Mouse (Mus musculus): Measurements from ENCODE around the gene Phf14. TPM values are rescaled to one million over a fixed set of nuclear protein-coding genes. Genes with fewer than 3 reads are reported as not detected.
"Not testable (repeated sequence)": the region's sequence is repeated elsewhere in the genome, so short reads cannot be mapped to it uniquely, and the experiment has no call there.

The Phf14 gene
- 10 to 100 TPM; 33.1 to 48.5 (median 44.7) TPM for total RNA-seq (2022)

DNA sequence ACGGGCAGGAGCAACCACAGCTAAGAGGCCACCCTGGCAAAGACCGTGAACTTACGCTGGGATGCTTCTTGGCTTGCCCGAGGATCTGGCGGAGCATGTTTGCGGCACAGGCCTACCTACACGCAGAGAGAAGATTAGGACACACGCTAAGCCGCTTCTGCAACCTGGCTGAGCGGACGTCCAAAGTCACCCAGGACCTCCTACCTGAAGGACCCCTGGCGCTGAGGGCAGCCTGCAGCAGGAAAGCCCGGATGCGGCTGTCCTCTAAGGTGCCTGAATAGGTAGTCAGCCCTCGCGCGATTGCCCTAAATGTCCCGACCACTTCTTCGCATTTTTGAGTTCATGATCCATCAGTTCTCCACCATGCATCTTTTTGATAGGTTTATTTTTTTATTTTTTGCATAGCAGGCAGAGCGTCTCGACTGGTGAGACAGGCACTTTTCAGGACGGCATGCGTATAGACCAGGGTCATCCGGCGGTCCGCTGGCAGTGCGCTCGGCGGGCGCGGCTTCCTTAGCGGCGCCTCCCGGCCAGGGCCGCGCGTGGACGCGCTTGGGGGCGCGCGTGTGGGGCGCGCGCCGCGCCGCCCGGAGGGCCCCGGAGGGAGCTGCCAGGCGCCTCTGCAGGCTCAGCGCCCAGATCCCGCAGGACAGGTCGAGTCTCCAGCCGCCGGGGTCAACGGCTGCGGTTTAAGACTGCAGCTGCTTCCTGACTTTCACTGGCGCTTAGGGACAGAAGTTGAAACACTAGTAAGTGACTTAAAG lies at the start of gene Phf14, which contains the start of gene Ndufa4:
Gene Phf14, plus strand, starts transcription at position 541 of the 764 bp plus-strand sequence.
Gene Ndufa4, minus strand, starts transcription at position 229 of the 764 bp plus-strand sequence.
- peak; percentile 93 for DNase-seq (ENCODE audit: low spot score)

DNA sequence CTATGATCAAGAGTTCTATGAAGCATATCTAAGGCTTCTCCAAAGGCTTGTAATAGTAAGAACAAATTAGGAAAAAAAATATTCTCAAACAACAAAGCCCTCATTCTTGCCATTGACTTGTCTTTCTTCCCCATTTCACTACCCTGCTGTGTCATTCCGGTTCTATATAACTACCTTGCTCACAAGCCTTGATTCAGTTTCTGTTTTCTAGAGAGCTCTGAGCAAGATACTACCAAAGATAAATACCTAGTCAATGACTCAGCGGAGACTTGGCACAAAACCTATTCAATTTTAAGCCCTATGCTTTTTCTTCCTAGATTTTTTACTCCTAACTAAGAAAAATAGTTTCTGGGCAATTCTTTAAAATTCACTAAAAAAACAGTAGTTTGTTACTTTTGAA lies 32.2 kb upstream of the Phf14 start:
- DNase-seq (ENCODE audit: low spot score), result not testable (repeated sequence)

DNA sequence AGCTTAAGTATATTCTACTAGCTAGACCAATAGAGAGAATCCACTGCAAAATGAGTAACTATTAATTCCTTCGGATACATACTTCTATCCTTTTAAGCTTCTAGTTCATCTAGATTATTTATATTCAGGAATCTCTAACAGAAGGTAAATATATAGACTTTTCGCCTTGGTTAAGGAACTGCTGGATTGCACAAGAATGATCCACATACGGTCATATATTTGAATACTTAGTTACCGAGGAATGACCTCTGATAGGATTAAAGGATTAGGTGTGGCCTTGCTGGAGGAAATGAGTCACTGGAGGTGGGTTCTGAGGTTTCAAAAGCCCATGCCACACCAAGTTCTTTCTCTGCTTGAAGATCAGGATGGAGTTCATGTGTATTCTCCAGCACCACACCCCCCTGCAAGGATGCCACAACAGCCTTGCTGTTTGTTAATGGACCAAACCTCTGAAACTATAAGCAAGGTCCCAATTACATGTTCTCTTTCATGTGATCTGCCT lies 6.7 kb upstream of the Phf14 start:
- DNase-seq (ENCODE audit: low spot score), result no peak

DNA sequence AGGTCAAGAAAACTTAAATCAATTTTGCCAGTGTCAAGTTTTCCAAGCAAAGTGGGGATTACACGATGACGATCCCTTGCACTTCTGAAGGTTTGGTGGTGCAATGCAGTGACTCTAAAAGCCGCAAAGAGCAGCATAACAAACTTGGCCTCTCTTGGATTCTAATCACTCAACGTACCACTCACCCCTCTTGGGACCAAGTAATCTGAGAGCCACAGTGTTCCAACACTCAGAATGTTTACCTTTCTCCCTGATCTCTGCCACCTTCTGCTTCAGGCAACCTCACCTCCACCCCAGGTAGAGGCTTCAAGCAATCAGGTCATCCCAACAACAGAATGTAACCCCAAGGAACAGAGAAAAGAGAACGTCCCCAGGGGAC lies 730 bp upstream of the Phf14 start:
- no peak for DNase-seq (ENCODE audit: low spot score)

DNA sequence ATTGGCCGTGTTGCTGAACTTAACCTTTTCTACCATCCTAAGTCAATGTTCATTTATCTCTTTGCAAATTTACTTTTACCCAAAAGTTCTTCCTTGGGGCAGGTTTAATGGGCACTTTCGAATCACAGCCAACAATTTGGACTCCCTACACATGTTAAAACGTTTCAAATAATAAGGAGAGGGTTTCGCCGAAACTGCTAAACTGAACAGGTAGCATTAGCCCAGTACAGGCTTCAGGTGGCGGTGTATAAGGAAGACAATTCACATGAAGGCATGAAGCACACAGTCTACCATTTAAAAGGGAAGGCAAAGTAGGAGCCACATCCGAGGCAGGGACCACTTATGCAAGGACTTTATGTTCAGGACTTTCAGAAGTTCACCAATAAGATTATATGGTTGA lies 561 bp downstream of the Phf14 start:
- DNase-seq (ENCODE audit: low spot score), result no peak

DNA sequence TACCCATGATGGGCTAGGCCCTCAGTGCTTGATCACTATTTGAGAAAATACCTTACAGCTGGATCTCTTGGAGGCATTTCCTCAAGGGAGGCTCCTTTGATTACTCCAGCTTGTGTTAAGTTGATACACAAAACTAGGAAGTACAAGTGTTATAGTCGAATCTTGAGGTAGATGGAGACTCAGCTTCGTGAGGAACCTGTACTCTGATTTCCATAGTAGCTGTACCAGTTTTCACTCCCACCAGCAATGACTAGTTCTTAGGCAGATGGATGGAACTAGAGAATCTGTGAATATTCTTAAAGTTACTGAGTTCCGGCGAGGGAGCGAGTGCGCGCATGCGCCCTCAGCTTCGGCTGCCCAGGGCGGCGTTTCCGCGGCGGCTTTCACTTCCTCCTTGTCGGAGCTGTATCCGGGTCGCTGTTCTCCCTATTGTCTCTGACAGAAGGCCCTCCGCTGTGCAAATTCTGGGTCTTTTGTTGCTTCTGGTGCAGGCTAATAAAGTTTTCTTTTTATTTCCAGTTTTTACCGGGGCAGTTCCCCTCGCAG lies 18.0 kb downstream of the Phf14 start:
- DNase-seq (ENCODE audit: low spot score), result peak; percentile 86

DNA sequence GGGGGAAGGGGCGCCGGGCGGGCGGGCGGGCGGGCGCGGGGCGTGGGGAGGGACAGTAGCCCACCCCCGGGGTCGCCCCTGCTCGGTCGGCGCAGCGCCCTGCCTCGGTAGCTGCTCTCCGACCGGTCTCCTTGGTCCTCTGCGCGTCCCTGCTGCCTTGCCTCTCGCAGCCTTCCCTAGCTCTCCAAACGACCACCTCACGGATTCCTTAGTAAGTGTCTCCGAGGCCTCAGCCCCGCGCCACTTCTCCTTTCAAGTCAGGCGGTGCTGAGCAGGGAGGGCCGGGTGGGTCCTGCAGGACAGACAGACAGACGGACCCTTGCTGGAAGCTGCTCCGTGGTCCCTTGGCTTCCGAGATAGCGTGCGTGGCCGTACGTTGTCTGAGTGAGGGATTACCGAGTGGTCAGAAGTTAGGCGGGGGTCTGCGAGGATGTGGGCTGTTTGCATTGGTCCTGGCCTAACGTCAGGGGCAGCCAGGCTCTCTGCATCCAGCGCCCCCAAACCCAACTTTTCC lies 18.5 kb downstream of the Phf14 start:
- DNase-seq (ENCODE audit: low spot score), result no peak

DNA sequence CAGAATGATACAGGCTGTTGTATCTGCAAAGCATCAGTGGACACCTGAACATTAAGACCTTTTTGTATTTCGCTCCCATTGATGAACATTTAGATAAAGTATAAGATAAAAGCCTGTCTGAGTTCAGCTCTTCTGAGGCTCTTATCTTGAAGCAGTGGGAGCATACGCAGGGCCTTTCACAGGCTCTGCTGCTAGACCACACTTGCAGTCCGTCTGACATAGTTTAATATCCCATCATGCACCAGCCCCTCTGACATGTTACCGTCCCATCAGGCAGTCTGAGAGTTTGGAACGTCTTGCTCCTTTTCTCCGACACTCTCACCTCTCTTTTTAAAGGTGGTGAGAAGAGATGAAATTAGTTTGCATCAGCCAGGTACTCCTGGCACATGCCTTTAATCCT lies 19.9 kb downstream of the Phf14 start:
- DNase-seq (ENCODE audit: low spot score), result no peak

DNA sequence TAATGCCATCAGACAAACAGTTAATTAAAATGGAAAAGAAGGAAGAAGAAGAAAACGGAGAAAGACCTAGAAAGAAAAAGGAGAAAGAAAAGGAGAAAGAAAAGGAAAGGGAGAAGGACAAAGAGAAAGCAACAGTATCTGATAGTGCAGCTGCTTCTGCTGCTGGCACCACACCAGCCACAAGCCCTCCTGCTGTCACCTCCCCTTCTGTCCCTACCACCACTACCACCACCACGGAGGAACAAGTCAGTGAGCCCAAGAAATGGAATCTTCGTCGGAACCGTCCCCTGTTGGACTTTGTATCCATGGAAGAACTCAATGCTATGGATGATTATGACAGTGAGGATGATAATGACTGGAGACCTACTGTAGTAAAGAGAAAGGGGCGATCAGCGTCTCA lies 25.8 kb downstream of the Phf14 start:
- DNase-seq (ENCODE audit: low spot score), result no peak

DNA sequence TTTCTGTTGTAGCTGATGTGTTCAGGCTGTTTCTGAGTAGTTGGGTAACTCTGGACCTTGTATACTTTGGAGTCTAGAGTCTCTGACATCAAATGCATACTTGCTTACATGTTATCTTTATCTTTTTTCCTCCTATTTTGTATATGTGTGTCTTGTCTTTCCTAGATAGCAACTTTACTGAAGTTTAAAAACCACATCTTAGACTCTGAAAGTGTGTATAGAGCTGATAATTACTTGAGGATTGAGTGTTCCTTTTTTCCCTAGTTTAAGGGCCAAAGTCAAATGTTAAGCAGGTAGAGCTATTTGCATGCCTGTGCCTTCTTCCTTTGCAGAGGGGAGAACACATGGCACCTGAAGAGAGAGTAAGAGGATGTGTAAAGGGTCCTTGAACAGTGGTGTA lies 33.3 kb downstream of the Phf14 start:
- no peak for DNase-seq (ENCODE audit: low spot score)

DNA sequence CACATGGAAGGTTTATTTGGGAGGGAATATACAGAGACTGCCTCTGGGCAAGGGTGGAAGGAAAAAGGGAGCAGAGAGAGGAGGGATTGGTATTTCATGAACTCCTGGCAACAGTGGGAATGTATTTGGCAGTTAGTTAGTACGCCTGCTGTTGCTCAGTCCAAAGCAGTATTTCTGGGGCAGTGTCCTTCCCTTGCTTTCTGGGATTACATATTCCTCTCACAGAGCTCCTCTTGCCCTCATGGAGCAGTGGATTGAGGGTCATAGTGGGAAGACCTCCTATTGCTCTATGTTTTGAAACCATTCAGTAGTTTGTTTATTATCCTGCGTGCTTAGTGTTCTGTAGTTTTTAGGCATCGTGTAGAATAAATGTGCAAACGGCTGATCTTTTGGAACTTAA lies 34.5 kb downstream of the Phf14 start:
- no peak for DNase-seq (ENCODE audit: low spot score)

DNA sequence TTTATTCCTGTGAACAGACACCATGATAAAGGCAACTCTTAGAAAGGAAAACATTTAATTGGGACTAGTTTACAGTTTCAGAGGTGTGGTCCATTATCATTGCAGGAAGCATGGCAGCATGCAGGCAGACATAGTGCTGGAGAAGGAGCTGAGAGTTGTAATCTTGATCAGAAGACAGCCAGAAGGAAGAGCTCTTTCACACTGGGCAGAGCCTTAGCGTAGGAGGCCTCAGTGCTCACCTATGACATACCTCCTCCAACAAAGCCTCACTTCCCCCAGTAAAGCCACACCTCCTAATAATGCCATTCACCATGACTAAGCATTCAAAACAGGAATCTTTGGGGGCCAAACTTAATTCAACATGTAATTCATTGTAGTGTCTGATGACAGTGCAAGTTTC lies 40.5 kb downstream of the Phf14 start:
- no peak for DNase-seq (ENCODE audit: low spot score)

DNA sequence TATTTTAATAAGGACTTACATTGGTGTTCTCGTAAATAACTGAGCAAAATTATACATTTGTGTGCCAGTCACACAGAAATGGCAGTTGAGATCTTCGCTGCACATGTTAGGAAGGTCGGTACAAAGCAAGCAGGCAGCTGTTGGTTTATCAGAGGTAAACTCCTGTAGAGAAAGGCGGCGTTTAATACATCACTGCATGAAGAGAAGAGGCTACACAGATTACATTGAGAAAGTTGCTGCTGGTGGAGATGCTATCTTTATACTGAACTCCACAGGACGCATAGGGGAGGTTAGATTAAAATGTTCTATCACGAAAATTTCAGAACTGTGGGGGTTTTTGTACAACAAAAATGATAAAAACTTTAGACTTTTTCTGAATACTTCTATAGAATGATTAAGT lies 52.6 kb downstream of the Phf14 start:
- DNase-seq (ENCODE audit: low spot score), result no peak

DNA sequence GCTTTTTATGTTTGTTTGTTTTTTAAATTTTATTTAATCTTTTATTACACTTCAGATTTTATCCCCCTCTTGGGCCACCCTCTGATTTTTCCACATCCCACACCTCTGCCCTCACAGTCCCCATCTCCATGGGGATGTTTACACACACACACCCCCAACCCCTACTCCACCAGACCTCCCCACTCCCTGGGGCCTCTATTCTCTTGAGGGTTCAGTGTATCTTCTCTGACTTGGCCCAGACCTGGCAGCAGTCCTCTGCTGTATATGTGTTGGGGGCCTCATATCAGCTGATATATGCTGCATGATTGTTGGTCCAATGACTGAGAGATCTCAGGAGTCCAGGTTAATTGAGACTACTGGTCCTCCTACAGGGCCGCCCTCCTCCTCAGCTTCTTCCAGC lies 86.2 kb downstream of the Phf14 start:
- DNase-seq (ENCODE audit: low spot score), result no peak

DNA sequence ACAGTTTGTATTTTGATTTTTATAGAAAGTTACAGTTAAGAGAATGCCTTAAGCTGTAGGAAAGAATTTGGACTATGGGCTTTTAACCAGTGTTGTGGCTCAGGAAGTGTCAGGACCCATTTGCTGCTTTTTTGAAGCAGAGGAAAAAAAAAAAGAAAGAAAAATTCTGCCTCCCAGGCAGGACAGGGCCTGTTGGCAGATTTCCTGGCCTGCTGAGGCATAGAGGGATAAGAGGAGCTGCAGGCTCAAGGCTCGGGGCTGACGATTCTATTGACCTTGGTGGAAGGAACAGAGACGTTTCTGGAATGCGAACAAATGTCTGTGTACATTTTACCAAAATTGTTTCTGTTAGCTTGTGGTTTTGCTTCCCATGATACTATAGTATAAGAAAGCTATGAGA lies 91.0 kb downstream of the Phf14 start:
- no peak for DNase-seq (ENCODE audit: low spot score)

DNA sequence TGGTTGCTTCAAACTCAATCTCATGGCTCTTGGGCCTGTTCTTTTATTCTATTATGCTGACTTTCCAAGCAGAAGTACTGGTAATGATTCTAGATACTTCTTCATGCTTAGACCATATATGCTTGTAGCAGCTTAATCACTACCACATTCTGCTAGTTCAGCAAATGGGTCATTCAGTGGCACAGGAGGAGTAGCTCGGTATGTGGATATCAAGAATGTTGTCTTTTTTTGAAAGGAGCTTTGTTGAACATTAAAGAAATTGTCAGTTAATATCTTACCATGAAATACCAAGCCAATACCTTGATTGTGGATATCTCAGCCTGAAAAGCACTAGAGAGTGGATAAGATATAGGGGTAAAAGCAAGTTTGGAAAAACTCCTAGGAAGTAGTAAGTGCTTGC lies 91.9 kb downstream of the Phf14 start:
- DNase-seq (ENCODE audit: low spot score), result no peak

DNA sequence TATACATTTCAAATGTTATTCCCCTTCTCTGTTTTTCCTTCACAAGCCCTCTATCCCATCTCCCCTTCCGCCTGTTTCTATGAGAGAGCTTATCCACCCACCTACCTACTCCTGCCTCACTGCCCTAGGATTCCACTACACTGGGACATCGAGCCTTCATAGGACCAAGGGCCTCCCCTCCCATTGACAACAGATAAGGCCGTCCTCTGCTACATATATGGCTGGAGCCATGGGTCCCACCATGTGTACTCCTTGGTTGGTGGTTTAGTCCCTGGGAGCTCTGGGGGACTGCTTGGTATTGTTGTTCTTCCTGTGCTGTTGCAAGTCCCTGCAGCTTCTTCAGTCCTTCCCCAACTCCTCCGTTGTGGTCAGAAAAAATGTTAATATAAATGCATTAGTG lies 97.8 kb downstream of the Phf14 start:
- DNase-seq (ENCODE audit: low spot score), result no peak

DNA sequence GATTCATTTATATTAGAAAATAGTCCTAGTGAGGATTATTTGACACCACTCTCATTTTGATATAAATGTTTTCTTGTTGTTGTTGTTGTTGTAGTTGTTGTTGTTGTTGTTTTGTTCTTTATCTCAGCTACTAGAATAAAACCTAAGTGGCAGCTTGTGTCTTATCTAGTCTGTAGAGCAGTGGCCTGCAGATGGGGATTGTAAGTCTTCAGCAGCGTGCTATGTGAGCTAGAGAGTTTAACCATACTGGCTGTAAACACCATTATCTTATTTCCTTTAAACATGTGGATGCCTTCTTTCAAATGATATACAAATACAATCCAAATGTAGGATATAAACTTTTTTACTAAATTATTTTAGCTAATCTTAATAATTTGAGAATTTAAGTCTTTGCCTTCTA lies 98.4 kb downstream of the Phf14 start:
- no peak for DNase-seq (ENCODE audit: low spot score)

DNA sequence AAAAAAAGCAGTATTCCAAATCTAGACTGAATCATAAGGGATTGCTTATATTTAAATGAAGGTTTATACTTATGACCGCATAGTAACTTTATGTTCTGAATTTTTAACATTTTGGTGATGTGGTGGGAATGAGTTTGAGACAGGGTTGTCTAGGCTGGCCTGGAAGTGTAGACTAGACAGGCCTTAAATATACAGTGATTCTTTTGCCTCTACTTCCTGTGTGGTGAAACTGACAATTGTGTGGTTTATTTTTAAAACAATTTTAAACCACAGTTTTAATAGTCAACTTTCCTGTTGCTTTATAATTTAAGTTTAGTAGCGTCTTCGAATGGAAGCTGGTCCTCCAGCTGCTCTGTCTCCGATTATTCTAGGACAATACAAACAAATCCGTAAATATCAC lies 104.5 kb downstream of the Phf14 start:
- DNase-seq (ENCODE audit: low spot score), result no peak

DNA sequence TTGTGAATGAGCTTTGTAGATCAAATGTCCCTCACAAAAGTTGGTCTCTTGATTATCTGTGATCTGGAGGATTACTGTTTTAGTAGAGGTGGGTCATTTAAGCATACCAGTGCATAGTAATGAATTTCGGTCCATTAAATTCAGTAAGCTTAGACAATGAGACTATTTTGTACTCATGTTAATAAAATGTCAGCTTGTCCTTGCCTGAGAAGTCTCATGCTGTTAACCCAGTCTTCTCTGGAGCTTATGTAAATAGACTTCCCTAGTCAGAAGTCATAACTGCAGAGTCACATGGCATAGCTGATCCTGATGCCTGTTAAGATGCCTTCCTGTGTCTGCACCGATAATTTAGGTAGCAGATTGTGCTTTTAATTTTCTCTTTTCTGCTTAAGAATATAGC lies 106.4 kb downstream of the Phf14 start:
- no peak for DNase-seq (ENCODE audit: low spot score)

DNA sequence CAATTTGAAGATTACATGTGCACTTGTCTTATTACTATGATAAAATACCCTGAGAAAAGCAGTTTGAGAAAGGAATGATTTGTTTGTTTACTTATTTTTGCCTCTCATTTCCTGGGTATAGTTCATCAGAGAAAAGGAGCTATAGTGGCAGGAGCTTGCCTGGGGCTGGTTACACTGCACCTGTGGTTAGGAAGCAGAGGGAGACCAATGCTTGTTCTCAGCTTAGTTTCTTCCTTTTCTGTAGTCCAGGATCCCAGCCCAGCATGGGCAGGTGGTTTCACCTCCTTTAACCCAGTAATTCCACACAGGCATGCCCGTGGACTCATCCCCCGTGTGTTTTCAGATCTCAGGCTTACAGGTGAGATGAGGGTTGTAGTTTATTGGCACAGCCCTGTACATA lies 107.1 kb downstream of the Phf14 start:
- DNase-seq (ENCODE audit: low spot score), result no peak

DNA sequence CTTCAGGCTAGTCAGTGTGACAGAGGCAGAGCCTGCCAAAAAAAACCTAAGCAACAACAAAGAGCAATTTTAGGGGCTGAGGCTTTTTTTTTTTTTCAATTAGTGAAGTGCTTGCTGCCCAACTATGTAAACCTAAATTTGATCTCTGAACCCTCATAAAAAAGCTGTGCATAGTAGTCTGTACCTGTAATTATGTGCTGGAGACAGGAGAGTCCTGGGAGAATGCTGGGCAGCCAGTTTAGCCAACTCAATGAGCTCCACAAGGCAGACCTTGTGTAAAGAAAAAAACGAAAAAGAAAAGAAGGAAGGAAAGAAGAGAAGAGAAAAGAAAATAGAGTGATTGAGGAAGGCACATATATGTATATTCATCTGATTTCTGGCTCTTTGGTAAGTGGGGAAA lies 112.1 kb downstream of the Phf14 start:
- DNase-seq (ENCODE audit: low spot score), result no peak

DNA sequence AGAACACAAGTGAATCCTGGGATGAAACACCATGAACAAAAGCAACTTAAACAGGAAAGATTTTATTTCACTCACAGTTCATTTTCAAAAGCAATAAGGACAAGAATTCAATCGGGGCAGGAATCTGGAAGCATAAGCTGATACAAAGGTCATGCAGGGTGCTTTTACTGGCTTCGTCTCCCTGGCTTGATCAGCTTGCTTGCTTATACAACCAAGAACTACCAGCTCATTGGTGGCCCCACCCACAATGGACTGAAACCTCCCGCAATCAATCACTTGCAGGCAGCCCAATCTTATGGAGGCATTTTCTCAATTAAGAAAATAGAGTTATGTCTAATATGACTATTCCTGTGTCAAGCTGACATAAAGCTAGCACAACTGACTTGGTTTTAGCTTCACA lies 112.5 kb downstream of the Phf14 start:
- no peak for DNase-seq (ENCODE audit: low spot score)
